Mouse (Mus musculus) stomach, embryonic 16.5 days (tissue): Measurements from ENCODE around the gene Drap1. TPM values are rescaled to one million over a fixed set of nuclear protein-coding genes. Genes with fewer than 3 reads are reported as not detected.

Experiments used
- ATAC-seq: fragments of 200-750 bp; cut with Nextera tagmentation; 2 replicates; pipeline ENCODE4 v1.8.0; 2017; ENCODE audit warnings: moderate number of reproducible peaks, moderate TSS enrichment; ENCODE audit not compliant: insufficient read depth, low FRiP score
- H3K27ac ChIP-seq: fragments of 300-500 bp; sonication (generic); 2 replicates; pipeline ENCODE4 v1.5.1; 2014; ENCODE audit warnings: low read length
- H3K27me3 ChIP-seq: fragments of 300-500 bp; sonication (generic); 2 replicates; pipeline ENCODE4 v1.6.1; 2014; ENCODE audit warnings: low read length, control low read depth, mixed read lengths; ENCODE audit not compliant: control insufficient read depth, insufficient read depth
- H3K36me3 ChIP-seq: fragments of 300-500 bp; sonication (generic); 2 replicates; pipeline ENCODE4 v1.6.1; 2014; ENCODE audit warnings: low read length; ENCODE audit not compliant: control insufficient read depth, insufficient read depth
- H3K4me1 ChIP-seq: fragments of 300-500 bp; sonication (generic); 2 replicates; pipeline ENCODE4 v1.6.1; 2014; ENCODE audit warnings: low read length, control low read depth, mixed read lengths; ENCODE audit not compliant: control insufficient read depth, insufficient read depth
- H3K4me2 ChIP-seq: fragments of 300-500 bp; sonication (generic); 2 replicates; pipeline ENCODE4 v1.6.1; 2014; ENCODE audit warnings: low read depth, low read length, mixed read lengths
- H3K4me3 ChIP-seq: fragments of 300-500 bp; sonication (generic); replicated peaks from 2 replicates; pipeline ENCODE4 v1.5.1; 2014; ENCODE audit warnings: mild to moderate bottlenecking, low read length
- H3K9ac ChIP-seq: fragments of 300-500 bp; sonication (generic); 2 replicates; pipeline ENCODE4 v1.6.1; 2014; ENCODE audit warnings: low read length
- H3K9me3 ChIP-seq: fragments of 300-500 bp; sonication (generic); replicated peaks from 2 replicates; pipeline ENCODE4 v1.6.1; 2016; ENCODE audit warnings: low read length, control low read depth; ENCODE audit not compliant: control insufficient read depth
- WGBS: fragments of 180-500 bp; shearing (Covaris S2); extraction: QIAGEN DNeasy Blood & Tissue Kit; methylation state at CpG from one replicate; pipeline ENCODE4 v1.1.7; 2014; 5-methylcytosine and 5-hydroxymethylcytosine counted together
- polyA plus RNA-seq: library from polyadenylated mRNA; unstranded; fragments of >200 nt; fragmentation: Nextera tagmentation; extraction: Ambion mirVana; gene quantifications from 2 replicates; pipeline ENCODE4 v1.2.1, GENCODE M21; 2015

Gene Drap1
- polyA plus RNA-seq, 1 experiment from 2014 or later, result 207 TPM

GRCm38 (mm10) chr19:5388011-5388441 lies 36.8 kb downstream of the Drap1 start:
- H3K27me3 ChIP-seq, result no peaks in the 10 kb centered on the region
- peak overlapping the region; percentile 90 for H3K27ac ChIP-seq
- under 1% methylated on average over 41 of the region's 43 CpGs for WGBS
- peak overlapping the region; percentile 94 for H3K9ac ChIP-seq
- ATAC-seq, result peak; percentile 26; the same call in 1 of the 2 replicates
- H3K4me2 ChIP-seq, result peak overlapping the region; percentile 72
- H3K4me1 ChIP-seq, result peaks cover 31% of the 10 kb centered on the region; the same call in 1 of the 2 replicates
- H3K9me3 ChIP-seq, result no peaks in the 10 kb centered on the region
- H3K36me3 ChIP-seq, result peaks cover 18% of the 10 kb centered on the region
- H3K4me3 ChIP-seq, result peak overlapping the region; percentile 98

GRCm38 (mm10) chr19:5384715-5385114 lies 40.1 kb downstream of the Drap1 start:
- ATAC-seq, result no peak
- no peak overlapping the region for H3K9ac ChIP-seq
- H3K36me3 ChIP-seq, result peaks cover 39% of the 10 kb centered on the region
- 86% methylated on average over 8 of the region's 8 CpGs for WGBS
- peaks cover 20% of the 10 kb centered on the region; the same call in 1 of the 2 replicates for H3K4me1 ChIP-seq
- H3K27ac ChIP-seq, result no peak overlapping the region
- no peak overlapping the region for H3K4me2 ChIP-seq
- H3K4me3 ChIP-seq, result no peak overlapping the region
- no peaks in the 10 kb centered on the region for H3K27me3 ChIP-seq
- no peaks in the 10 kb centered on the region for H3K9me3 ChIP-seq

GRCm38 (mm10) chr19:5383326-5383725 lies 41.5 kb downstream of the Drap1 start:
- WGBS, result 92% methylated on average over 12 of the region's 12 CpGs
- H3K27me3 ChIP-seq, result no peaks in the 10 kb centered on the region
- ATAC-seq, result no peak
- H3K4me1 ChIP-seq, result peaks cover 14% of the 10 kb centered on the region; the same call in 1 of the 2 replicates
- H3K9ac ChIP-seq, result no peak overlapping the region
- peaks cover 43% of the 10 kb centered on the region for H3K36me3 ChIP-seq
- no peak overlapping the region for H3K4me2 ChIP-seq
- no peaks in the 10 kb centered on the region for H3K9me3 ChIP-seq
- no peak overlapping the region for H3K4me3 ChIP-seq
- no peak overlapping the region for H3K27ac ChIP-seq

- 80% methylated on average over 1 of the region's 1 CpGs for WGBS
These were observed 47.3 kb downstream of the Drap1 start for GRCm38 (mm10) chr19:5377446-5377845.

GRCm38 (mm10) chr19:5374748-5375147 lies 50.0 kb downstream of the Drap1 start:
- Histone ChIP-seq H3K4me1 (no peaks in the 10 kb centered on the region), H3K9ac (no peak overlapping the region), H3K36me3 (peaks cover 19% of the 10 kb centered on the region), H3K27ac (no peak overlapping the region; the same call in 1 of the 2 replicates), H3K4me2 (no peak overlapping the region), H3K9me3 (no peaks in the 10 kb centered on the region), H3K27me3 (no peaks in the 10 kb centered on the region), H3K4me3 (no peak overlapping the region)
- WGBS, result 63% methylated on average over 4 of the region's 4 CpGs
- ATAC-seq, result 0 out of 2 replicates have a peak, but pooled peaks have one; percentile 21

More at GRCm38 (mm10) chr19:5377446-5377845, 47.3 kb downstream of the Drap1 start:
- no peaks in the 10 kb centered on the region for H3K4me1 ChIP-seq
- no peak overlapping the region for H3K4me3 ChIP-seq
- no peak for ATAC-seq
- H3K27me3 ChIP-seq, result no peaks in the 10 kb centered on the region
- H3K36me3 ChIP-seq, result peaks cover 23% of the 10 kb centered on the region
- no peak overlapping the region for H3K27ac ChIP-seq
- no peak overlapping the region for H3K9ac ChIP-seq
- no peak overlapping the region for H3K4me2 ChIP-seq
- no peaks in the 10 kb centered on the region for H3K9me3 ChIP-seq

- H3K9me3 ChIP-seq, result no peaks in the 10 kb centered on the region
- WGBS, result 80% methylated on average over 4 of the region's 4 CpGs
- H3K27ac ChIP-seq, result peak overlapping the region; percentile 18; the same call in 1 of the 2 replicates
- no peak overlapping the region for H3K4me2 ChIP-seq
- H3K4me3 ChIP-seq, result no peak overlapping the region
- peaks cover 15% of the 10 kb centered on the region for H3K36me3 ChIP-seq
- H3K9ac ChIP-seq, result no peak overlapping the region
- no peak for ATAC-seq
- H3K27me3 ChIP-seq, result no peaks in the 10 kb centered on the region
- no peaks in the 10 kb centered on the region for H3K4me1 ChIP-seq
These were observed 50.6 kb downstream of the Drap1 start for GRCm38 (mm10) chr19:5374177-5374576.

Other genes starting within 250 kb of the Drap1 start
- 13.0 and 13.5 TPM in 2 replicates for gene Pacs1, start 151.9 kb downstream of the Drap1 start, polyA plus RNA-seq
- gene Sf3b2, start 129.5 kb downstream of the Drap1 start, polyA plus RNA-seq, result 253 and 275 TPM in 2 replicates
- 1.7 and 2.1 TPM in 2 replicates for gene Gal3st3, start 126.6 kb downstream of the Drap1 start, polyA plus RNA-seq
- gene Catsper1, start 89.2 kb downstream of the Drap1 start, polyA plus RNA-seq, result not detected in 2 replicates
- 28.3 and 42.3 TPM in 2 replicates for gene Cst6, start 75.4 kb downstream of the Drap1 start, polyA plus RNA-seq
- 45.8 and 52.1 TPM in 2 replicates for gene Eif1ad, start 58.2 kb downstream of the Drap1 start, polyA plus RNA-seq
- 377 and 400 TPM in 2 replicates for gene Banf1, start 57.8 kb downstream of the Drap1 start, polyA plus RNA-seq
- 54.1 and 56.4 TPM in 2 replicates for gene Sart1, start 36.3 kb downstream of the Drap1 start, polyA plus RNA-seq
- gene Tsga10ip, start 22.5 kb downstream of the Drap1 start, polyA plus RNA-seq, result 7.2 and 8.9 TPM in 2 replicates
- 14.3 and 14.8 TPM in 2 replicates for gene AI837181, start 165 bp upstream of the Drap1 start, polyA plus RNA-seq
- gene Fosl1, start 22.6 kb upstream of the Drap1 start, polyA plus RNA-seq, result not detected in 2 replicates
- 4.7 and 5.7 TPM in 2 replicates for gene Ccdc85b, start 32.9 kb upstream of the Drap1 start, polyA plus RNA-seq
- 98.3 and 102 TPM in 2 replicates for gene Fibp, start 35.6 kb upstream of the Drap1 start, polyA plus RNA-seq
- gene Ctsw, start 43.5 kb upstream of the Drap1 start, polyA plus RNA-seq, result 1.6 and 2.2 TPM in 2 replicates
- gene Efemp2, start 49.0 kb upstream of the Drap1 start, polyA plus RNA-seq, result 156 and 167 TPM in 2 replicates
- gene Mus81, start 63.4 kb upstream of the Drap1 start, polyA plus RNA-seq, result 36.5 and 37.6 TPM in 2 replicates
- gene Cfl1, start 65.5 kb upstream of the Drap1 start, polyA plus RNA-seq, result 2,233 and 2,288 TPM in 2 replicates
- 0.13 TPM in 1 of 2 replicates, not detected in the other for gene 1700020D05Rik, start 78.8 kb upstream of the Drap1 start, polyA plus RNA-seq
- gene Snx32, start 85.6 kb upstream of the Drap1 start, polyA plus RNA-seq, result 9.5 and 10.8 TPM in 2 replicates
- gene Ovol1, start 135.7 kb upstream of the Drap1 start, polyA plus RNA-seq, result 21.5 and 29.5 TPM in 2 replicates
- gene Ap5b1, start 143.0 kb upstream of the Drap1 start, polyA plus RNA-seq, result 7.4 and 7.8 TPM in 2 replicates
- 109 and 125 TPM in 2 replicates for gene Rnaseh2c, start 176.9 kb upstream of the Drap1 start, polyA plus RNA-seq
- gene Kat5, start 185.3 kb upstream of the Drap1 start, polyA plus RNA-seq, result 43.3 and 45.2 TPM in 2 replicates
- gene Rela, start 212.5 kb upstream of the Drap1 start, polyA plus RNA-seq, result 47.9 and 50.3 TPM in 2 replicates
- 17.3 and 18.1 TPM in 2 replicates for gene Sipa1, start 238.7 kb upstream of the Drap1 start, polyA plus RNA-seq